Mouse (Mus musculus) MEL (cell line): ENCODE data around the gene Serpina3c.

Experiments
- BHLHE40 ChIP-seq: IDR thresholded peaks from 2 replicates; pipeline ENCODE4 v1.6.1; 2012; ENCODE audit warnings: low read depth, mild to moderate bottlenecking, inconsistent platforms, low read length, improper control_type of control experiment, borderline replicate concordance
- CHD1 ChIP-seq: IDR thresholded peaks from 2 replicates; pipeline ENCODE4 v1.6.1; 2012; ENCODE audit warnings: low read depth, mild to moderate bottlenecking, inconsistent platforms, low read length, improper control_type of control experiment
- CTCF ChIP-seq, 3 experiments: IDR thresholded peaks in 2 of 3; conservative IDR thresholded peaks in 1 of 3; 2 replicates each; pipeline ENCODE4 v1.5.1; 2011 to 2012; ENCODE audit warnings: low read length in 3 of 3, low read depth in 2 of 3, mild to moderate bottlenecking in 2 of 3, improper control_type of control experiment in 1 of 3, inconsistent platforms in 1 of 3, mixed read lengths in 1 of 3, moderate library complexity in 1 of 3; ENCODE audit not compliant: control insufficient read depth in 1 of 3, insufficient read depth in 1 of 3, poor library complexity in 1 of 3, severe bottlenecking in 1 of 3
- EP300 ChIP-seq, 2 experiments: IDR thresholded peaks; 2 replicates each; pipeline ENCODE4 v1.6.1; 2011; ENCODE audit warnings: improper control_type of control experiment in 2 of 2, low read length in 2 of 2, low read depth in 1 of 2, mild to moderate bottlenecking in 1 of 2
- ETS1 ChIP-seq: IDR thresholded peaks from 2 replicates; pipeline ENCODE4 v1.6.1; 2012; ENCODE audit warnings: low read depth, mild to moderate bottlenecking, inconsistent platforms, low read length, improper control_type of control experiment, moderate library complexity
- GATA1 ChIP-seq: IDR thresholded peaks from 2 replicates; pipeline ENCODE4 v1.6.1; 2011; ENCODE audit warnings: low read depth, low read length, improper control_type of control experiment
- MAFK ChIP-seq: IDR thresholded peaks from 2 replicates; pipeline ENCODE4 v1.6.1; 2011; ENCODE audit warnings: low read depth, mild to moderate bottlenecking, low read length, improper control_type of control experiment, borderline replicate concordance
- MXI1 ChIP-seq: IDR thresholded peaks from 2 replicates; pipeline ENCODE4 v1.6.1; 2011; ENCODE audit warnings: mild to moderate bottlenecking, low read depth, low read length, improper control_type of control experiment
- POLR2A ChIP-seq, 2 experiments: IDR thresholded peaks; 2 replicates each; pipeline ENCODE4 v1.6.1; 2011 to 2012; ENCODE audit warnings: low read length in 2 of 2, mild to moderate bottlenecking in 2 of 2, control low read depth in 1 of 2, improper control_type of control experiment in 1 of 2, low read depth in 1 of 2, moderate library complexity in 1 of 2; ENCODE audit not compliant: control insufficient read depth in 1 of 2, insufficient read depth in 1 of 2, poor library complexity in 1 of 2
- POLR2AphosphoS2 ChIP-seq: IDR thresholded peaks from 2 replicates; pipeline ENCODE4 v1.6.1; 2011; ENCODE audit warnings: low read length, improper control_type of control experiment
- TAL1 ChIP-seq: IDR thresholded peaks from 2 replicates; pipeline ENCODE4 v1.6.1; 2012; ENCODE audit warnings: mild to moderate bottlenecking, inconsistent platforms, low read length, moderate library complexity, mixed read lengths
- USF2 ChIP-seq, 2 experiments: IDR thresholded peaks; 2 replicates each; pipeline ENCODE4 v1.6.1; 2011 to 2012; ENCODE audit warnings: improper control_type of control experiment in 2 of 2, low read length in 2 of 2, borderline replicate concordance in 1 of 2, inconsistent platforms in 1 of 2, low read depth in 1 of 2, mild to moderate bottlenecking in 1 of 2; ENCODE audit not compliant: insufficient read depth in 1 of 2

DNA sequence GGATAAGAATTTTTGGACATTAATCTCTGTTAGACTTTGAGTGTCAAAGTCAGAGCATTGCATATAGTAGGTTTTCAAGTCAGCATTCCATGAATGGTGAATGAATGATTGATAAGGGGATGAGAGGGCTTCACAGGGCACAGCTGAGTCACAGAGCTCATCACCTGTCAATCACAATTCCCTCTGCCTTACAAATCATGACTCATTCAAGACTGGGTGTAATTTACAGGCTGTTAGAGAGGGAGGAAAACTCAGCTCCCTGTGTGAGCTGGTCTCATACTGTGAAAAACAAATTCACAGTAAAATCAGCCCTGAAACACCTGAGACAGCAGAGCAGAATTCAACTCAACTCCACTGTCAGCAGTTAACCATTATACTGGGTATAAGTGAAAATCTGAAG, 37.2 kb upstream of the Serpina3c start:
- no peak for TF ChIP-seq CHD1
- TF ChIP-seq USF2 (IDR thresholded peaks at IDR 0.05; ENCODE audit: borderline replicate concordance in 1 of 2, insufficient read depth in 1 of 2, low read depth in 1 of 2, low read length in 2 of 2): no peak
- TF ChIP-seq ETS1: no peak
- no peak for TF ChIP-seq POLR2AphosphoS2
- TF ChIP-seq GATA1: no peak
- no peak for TF ChIP-seq MAFK
- TF ChIP-seq CTCF (IDR thresholded peaks at IDR 0.05 in 2 of 3, conservative IDR thresholded peaks at IDR 0.05 in 1 of 3; ENCODE audit: control insufficient read depth in 1 of 3, insufficient read depth in 1 of 3, low read depth in 2 of 3, low read length in 3 of 3, poor library complexity in 1 of 3, severe bottlenecking in 1 of 3): no peak
- TF ChIP-seq MXI1: no peak
- no peak for TF ChIP-seq TAL1
- TF ChIP-seq POLR2A (IDR thresholded peaks at IDR 0.05; ENCODE audit: control insufficient read depth in 1 of 2, insufficient read depth in 1 of 2, low read depth in 1 of 2, low read length in 2 of 2, poor library complexity in 1 of 2): no peak
- TF ChIP-seq BHLHE40: no peak
- no peak for TF ChIP-seq EP300 (IDR thresholded peaks at IDR 0.05; ENCODE audit: low read depth in 1 of 2, low read length in 2 of 2)
